ENCODE assay signal across 23 mouse cellular contexts in the genomic region with DNA sequence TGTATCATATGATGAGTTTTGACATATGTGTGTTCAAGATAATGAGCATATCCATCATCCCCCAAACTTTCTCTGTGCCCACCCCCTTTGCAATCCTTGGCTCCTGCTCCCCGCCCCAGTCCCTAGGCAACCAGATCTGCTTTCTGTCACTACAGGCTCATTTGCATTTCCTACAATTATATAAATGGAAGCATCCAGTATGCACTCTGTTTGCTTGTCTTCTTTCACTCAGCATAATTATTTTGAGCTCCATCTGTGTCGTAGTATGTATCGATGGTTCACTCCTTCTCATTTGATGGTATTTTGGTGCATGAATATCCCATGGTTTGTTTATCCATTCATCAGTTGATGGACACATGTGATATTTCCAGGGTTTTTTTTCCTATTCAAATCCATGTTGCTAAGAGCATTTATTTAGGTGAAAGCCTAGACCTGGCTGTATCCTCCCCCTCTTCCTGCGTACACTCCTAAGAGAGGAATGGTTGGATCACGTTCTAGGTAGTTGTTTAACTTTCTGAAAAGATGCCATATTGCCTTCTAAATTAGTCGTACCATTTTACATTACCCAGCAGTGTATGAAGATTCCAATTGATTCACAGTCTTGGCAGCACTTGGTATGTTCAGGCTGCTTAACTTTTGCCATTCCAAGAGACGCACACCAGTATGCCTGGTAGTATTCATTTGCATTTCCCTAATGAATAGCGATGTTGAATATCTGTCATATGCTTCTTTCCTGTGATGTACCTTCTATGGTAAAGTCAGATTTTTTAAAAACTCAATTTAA.
DNase-seq lines count a peak whose midpoint lies in the region; ATAC-seq and TF ChIP-seq lines count a peak whose summit lies in the region.
"Had no signal": no experiment of that assay in that cellular context is flagged by ENCODE, and none has a peak within 500 bp of the region (broad histone marks: within the 10 kb centered on the region; RNA-seq: fewer than 3 reads in every experiment).

No protein-coding gene starts in this region.

- no peak overlapping the region for H3K9ac ChIP-seq in forebrain, embryonic 13.5 days
- H3K9ac ChIP-seq: embryonic facial prominence, embryonic 15.5 days; midbrain, embryonic 13.5 days; neural tube, embryonic 12.5 days had no signal

- H3K4me3 ChIP-seq in forebrain, embryonic 13.5 days: no peak overlapping the region
- no peak overlapping the region for H3K4me3 ChIP-seq in forebrain, embryonic 10.5 days
- no peak overlapping the region for H3K4me3 ChIP-seq in kidney, adult 2 months (ENCODE audit: insufficient read depth, low read depth, low read length)
- H3K4me3 ChIP-seq: embryonic facial prominence, embryonic 15.5 days; midbrain, embryonic 13.5 days; neural tube, embryonic 12.5 days had no signal

- 68% methylated on average over 8 of the region's 8 CpGs for WGBS in forebrain, embryonic 13.5 days
- WGBS in forebrain, embryonic 10.5 days: 93% methylated on average over 8 of the region's 8 CpGs
- 86% methylated on average over 8 of the region's 8 CpGs for WGBS in kidney, adult 2 months

- no peaks in the 10 kb centered on the region for H3K36me3 ChIP-seq in forebrain, embryonic 13.5 days (ENCODE audit: poor library complexity, severe bottlenecking)
- no peaks in the 10 kb centered on the region for H3K36me3 ChIP-seq in forebrain, embryonic 10.5 days (replicated peaks)
- H3K36me3 ChIP-seq in kidney, adult 2 months (ENCODE audit: control insufficient read depth, insufficient read depth, low read length): no peaks in the 10 kb centered on the region
- H3K36me3 ChIP-seq: embryonic facial prominence, embryonic 15.5 days; midbrain, embryonic 13.5 days; neural tube, embryonic 12.5 days had no signal

- H3K9me3 ChIP-seq in forebrain, embryonic 13.5 days (replicated peaks): no peaks in the 10 kb centered on the region
- no peaks in the 10 kb centered on the region for H3K9me3 ChIP-seq in forebrain, embryonic 10.5 days
- H3K9me3 ChIP-seq: embryonic facial prominence, embryonic 15.5 days; midbrain, embryonic 13.5 days; neural tube, embryonic 12.5 days had no signal

- peaks cover 6% of the 10 kb centered on the region; the same call in 1 of the 2 replicates for H3K4me1 ChIP-seq in forebrain, embryonic 13.5 days
- no peaks in the 10 kb centered on the region for H3K4me1 ChIP-seq in forebrain, embryonic 10.5 days
- H3K4me1 ChIP-seq in kidney, adult 2 months (ENCODE audit: control insufficient read depth, insufficient read depth, low read length): no peaks in the 10 kb centered on the region
- H3K4me1 ChIP-seq: embryonic facial prominence, embryonic 15.5 days; neural tube, embryonic 12.5 days had no signal

- no peaks in the 10 kb centered on the region for H3K27me3 ChIP-seq in forebrain, embryonic 13.5 days
- no peaks in the 10 kb centered on the region for H3K27me3 ChIP-seq in forebrain, embryonic 10.5 days (ENCODE audit: poor library complexity, severe bottlenecking)
- H3K27me3 ChIP-seq in kidney, adult 2 months (replicated peaks; ENCODE audit: control insufficient read depth, insufficient read depth, low read length): no peaks in the 10 kb centered on the region
- H3K27me3 ChIP-seq: embryonic facial prominence, embryonic 15.5 days; midbrain, embryonic 13.5 days; neural tube, embryonic 12.5 days had no signal

- peak overlapping the region; percentile 65 for H3K27ac ChIP-seq in forebrain, embryonic 13.5 days
- no peak overlapping the region for H3K27ac ChIP-seq in forebrain, embryonic 10.5 days
- H3K27ac ChIP-seq in kidney, adult 2 months (ENCODE audit: insufficient read depth, low read depth, low read length): no peak overlapping the region
- H3K27ac ChIP-seq: embryonic facial prominence, embryonic 15.5 days; hindbrain, postnatal 0 days; midbrain, embryonic 13.5 days; neural tube, embryonic 12.5 days had no signal

- DNase-seq in forebrain, embryonic 10.5 days (ENCODE audit: extremely low spot score, low spot score): no peak
- DNase-seq in layer of hippocampus, adult 18-20 months (ENCODE audit: low spot score in 2 of 2): peak; percentile 54 to 70
- no peak for DNase-seq in layer of hippocampus, postnatal 25 days (ENCODE audit: extremely low spot score in 1 of 2, low spot score in 1 of 2)
- DNase-seq in right cerebral cortex, postnatal 4 days: peak; percentile 32
- no peak for DNase-seq in right cerebral cortex, postnatal 14 days
- DNase-seq in cerebellum, postnatal 10 days: no peak
- DNase-seq in kidney, adult 2 months: no peak
- DNase-seq: adrenal gland, postnatal 10 days; cerebellum, adult 11-12 months; cerebellum, postnatal 25 days; gastrocnemius, postnatal 10 days; heart, adult 18-20 months; heart, postnatal 36 days; lung, adult 18-20 months; lung, postnatal 14 days; thymus, postnatal 25 days had no signal

- peak; percentile 92 for ATAC-seq in forebrain, embryonic 13.5 days
- ATAC-seq: hindbrain, postnatal 0 days; intestine, postnatal 0 days; midbrain, embryonic 13.5 days had no signal

- no peak for TF ChIP-seq CTCF in kidney, adult 2 months (conservative IDR thresholded peaks at IDR 0.05; ENCODE audit: insufficient read depth, insufficient read length, low read depth, low read length)

- H3K4me2 ChIP-seq in forebrain, embryonic 13.5 days: no peak overlapping the region
- H3K4me2 ChIP-seq: embryonic facial prominence, embryonic 15.5 days; liver, embryonic 11.5 days; midbrain, embryonic 13.5 days; neural tube, embryonic 12.5 days had no signal

- TF ChIP-seq POLR2A in kidney, adult 2 months (IDR thresholded peaks at IDR 0.05; ENCODE audit: low read depth, low read length): no peak

Comparison
In these comparisons a context has a peak if more than half of its experiments do, and no peak if none do; other contexts are left out.
1. DNase-seq: peak in layer of hippocampus, adult 18-20 months (2 of 2) and right cerebral cortex, postnatal 4 days (single experiment); none in forebrain, embryonic 10.5 days (single experiment), layer of hippocampus, postnatal 25 days (0 of 2), right cerebral cortex, postnatal 14 days (single experiment), cerebellum, postnatal 10 days (0 of 2) and kidney, adult 2 months (single experiment).